Mouse (Mus musculus) kidney, embryonic 14.5 days (tissue): ENCODE results near the gene Cbx2. TPM values are rescaled to one million over a fixed set of nuclear protein-coding genes. Genes with fewer than 3 reads are reported as not detected.

Source experiments
- ATAC-seq: fragments of 200-750 bp; cut with Nextera tagmentation; 2 replicates; pipeline ENCODE4 v1.8.0; 2017; ENCODE audit warnings: moderate number of reproducible peaks, mild to moderate bottlenecking, moderate TSS enrichment, moderate library complexity; ENCODE audit not compliant: low FRiP score, low TSS enrichment
- H3K27ac ChIP-seq: fragments of 300-500 bp; sonication (generic); 2 replicates; pipeline ENCODE4 v1.5.1; 2014; ENCODE audit warnings: low read depth, mild to moderate bottlenecking, low read length, moderate library complexity, mixed read lengths
- H3K27me3 ChIP-seq: fragments of 300-500 bp; sonication (generic); 2 replicates; pipeline ENCODE4 v1.6.1; 2014; ENCODE audit warnings: mild to moderate bottlenecking, low read length; ENCODE audit not compliant: control insufficient read depth, insufficient read depth
- H3K36me3 ChIP-seq: fragments of 300-500 bp; sonication (generic); 2 replicates; pipeline ENCODE4 v1.6.1; 2014; ENCODE audit warnings: low read length, mixed read lengths; ENCODE audit not compliant: control insufficient read depth, insufficient read depth
- H3K4me1 ChIP-seq: fragments of 300-500 bp; sonication (generic); 2 replicates; pipeline ENCODE4 v1.6.1; 2014; ENCODE audit warnings: low read length, mixed read lengths; ENCODE audit not compliant: control insufficient read depth, insufficient read depth
- H3K4me2 ChIP-seq: fragments of 300-500 bp; sonication (generic); replicated peaks from 2 replicates; pipeline ENCODE4 v1.6.1; 2014; ENCODE audit warnings: low read depth, mild to moderate bottlenecking, low read length
- H3K4me3 ChIP-seq: fragments of 300-500 bp; sonication (generic); 2 replicates; pipeline ENCODE4 v1.5.1; 2014; ENCODE audit warnings: mild to moderate bottlenecking, low read length
- H3K9ac ChIP-seq: fragments of 300-500 bp; sonication (generic); 2 replicates; pipeline ENCODE4 v1.6.1; 2014; ENCODE audit warnings: low read depth, mild to moderate bottlenecking, low read length, moderate library complexity
- H3K9me3 ChIP-seq: fragments of 300-500 bp; sonication (generic); 2 replicates; pipeline ENCODE4 v1.6.1; 2016; ENCODE audit warnings: low read length; ENCODE audit not compliant: control insufficient read depth
- WGBS: fragments of 180-500 bp; shearing (Covaris S2); extraction: QIAGEN DNeasy Blood & Tissue Kit; methylation state at CpG from one replicate; pipeline ENCODE4 v1.1.7; 2014; 5-methylcytosine and 5-hydroxymethylcytosine counted together
- polyA plus RNA-seq: library from polyadenylated mRNA; unstranded; fragments of >200 nt; fragmentation: Nextera tagmentation; extraction: Ambion mirVana; gene quantifications from 2 replicates; pipeline ENCODE4 v1.2.1, GENCODE M21; 2014

Gene Cbx2
- polyA plus RNA-seq, 1 experiment from 2014 or later, result 38.2 TPM

- WGBS, result 8% methylated on average over 21 of the region's 21 CpGs
- Histone ChIP-seq H3K9me3 (no peaks in the 10 kb centered on the region), H3K4me1 (peaks cover 37% of the 10 kb centered on the region), H3K36me3 (0 out of 2 replicates have a peak, but pooled peaks cover 4% of the 10 kb centered on the region), H3K4me2 (peak overlapping the region; percentile 83), H3K9ac (peak overlapping the region; percentile 83), H3K27ac (peak overlapping the region; percentile 62; the same call in 1 of the 2 replicates), H3K4me3 (peak overlapping the region; percentile 77), H3K27me3 (peaks cover 74% of the 10 kb centered on the region)
- ATAC-seq, result no peak
Measured at GRCm38 (mm10) chr11:119039732-119040512, 17.2 kb downstream of the Cbx2 start.

GRCm38 (mm10) chr11:119040600-119041324, 18.0 kb downstream of the Cbx2 start, which contains the start of gene Cbx8:
Cbx8 (minus strand) TSS chr11:119040969.
- ATAC-seq, result peak; percentile 93
- 0 out of 2 replicates have a peak, but pooled peaks cover 4% of the 10 kb centered on the region for H3K36me3 ChIP-seq
- peak within 1 kb of the TSS; percentile 83 for H3K9ac ChIP-seq
- no peaks in the 10 kb centered on the region for H3K9me3 ChIP-seq
- H3K27me3 ChIP-seq, result peaks cover 74% of the 10 kb centered on the region
- peak within 1 kb of the TSS; percentile 77 for H3K4me3 ChIP-seq
- H3K4me2 ChIP-seq, result peak within 1 kb of the TSS; percentile 99
- WGBS, result under 1% methylated on average over 58 of the region's 63 CpGs
- peak within 1 kb of the TSS; percentile 62 for H3K27ac ChIP-seq
- H3K4me1 ChIP-seq, result peaks cover 34% of the 10 kb centered on the region

- 0% methylated on average over 29 of the region's 31 CpGs for WGBS
- H3K36me3 ChIP-seq, result 0 out of 2 replicates have a peak, but pooled peaks cover 4% of the 10 kb centered on the region
- peak overlapping the region; percentile 65 for H3K9ac ChIP-seq
- no peaks in the 10 kb centered on the region for H3K9me3 ChIP-seq
- H3K4me3 ChIP-seq, result peak overlapping the region; percentile 77
- ATAC-seq, result peak; percentile 51; the same call in 1 of the 2 replicates
- H3K27ac ChIP-seq, result no peak overlapping the region
- H3K4me2 ChIP-seq, result peak overlapping the region; percentile 99
- H3K4me1 ChIP-seq, result peaks cover 34% of the 10 kb centered on the region
- H3K27me3 ChIP-seq, result peaks cover 74% of the 10 kb centered on the region
Measured at GRCm38 (mm10) chr11:119041325-119041716, 18.6 kb downstream of the Cbx2 start.

- Histone ChIP-seq H3K4me3 (peak overlapping the region; percentile 77), H3K27ac (no peak overlapping the region), H3K4me2 (peak overlapping the region; percentile 99), H3K27me3 (peaks cover 75% of the 10 kb centered on the region), H3K9ac (peak overlapping the region; percentile 24; the same call in 1 of the 2 replicates), H3K9me3 (no peaks in the 10 kb centered on the region), H3K4me1 (peaks cover 40% of the 10 kb centered on the region), H3K36me3 (0 out of 2 replicates have a peak, but pooled peaks cover 4% of the 10 kb centered on the region)
- peak; percentile 9; the same call in 1 of the 2 replicates for ATAC-seq
- under 1% methylated on average over 31 of the region's 31 CpGs for WGBS
Measured at GRCm38 (mm10) chr11:119041750-119042465, 19.1 kb downstream of the Cbx2 start.

- H3K36me3 ChIP-seq, result 0 out of 2 replicates have a peak, but pooled peaks cover 4% of the 10 kb centered on the region
- no peaks in the 10 kb centered on the region for H3K9me3 ChIP-seq
- no peak for ATAC-seq
- H3K4me1 ChIP-seq, result peaks cover 41% of the 10 kb centered on the region
- H3K4me2 ChIP-seq, result no peak overlapping the region; the same call in 1 of the 2 replicates
- H3K9ac ChIP-seq, result no peak overlapping the region
- peaks cover 76% of the 10 kb centered on the region for H3K27me3 ChIP-seq
- no peak overlapping the region for H3K27ac ChIP-seq
- WGBS, result under 1% methylated on average over 52 of the region's 52 CpGs
- H3K4me3 ChIP-seq, result peak overlapping the region; percentile 77
Measured at GRCm38 (mm10) chr11:119042466-119043272, 19.9 kb downstream of the Cbx2 start.

- Histone ChIP-seq H3K4me2 (no peak overlapping the region), H3K4me1 (peaks cover 43% of the 10 kb centered on the region), H3K9ac (no peak overlapping the region), H3K27me3 (peaks cover 78% of the 10 kb centered on the region), H3K9me3 (no peaks in the 10 kb centered on the region), H3K36me3 (0 out of 2 replicates have a peak, but pooled peaks cover 4% of the 10 kb centered on the region), H3K27ac (no peak overlapping the region), H3K4me3 (no peak overlapping the region)
- WGBS, result 2% methylated on average over 4 of the region's 4 CpGs
- no peak for ATAC-seq
Measured at GRCm38 (mm10) chr11:119043273-119043540, 20.4 kb downstream of the Cbx2 start.

GRCm38 (mm10) chr11:119043761-119044550, 21.2 kb downstream of the Cbx2 start:
- Histone ChIP-seq H3K9ac (no peak overlapping the region), H3K9me3 (no peaks in the 10 kb centered on the region), H3K27me3 (peaks cover 78% of the 10 kb centered on the region), H3K36me3 (0 out of 2 replicates have a peak, but pooled peaks cover 1% of the 10 kb centered on the region), H3K4me1 (peaks cover 43% of the 10 kb centered on the region), H3K4me3 (no peak overlapping the region), H3K4me2 (no peak overlapping the region), H3K27ac (no peak overlapping the region)
- 3% methylated on average over 10 of the region's 10 CpGs for WGBS
- ATAC-seq, result no peak
